Mouse (Mus musculus): ENCODE measurements around the gene Olfr593.

DNA sequence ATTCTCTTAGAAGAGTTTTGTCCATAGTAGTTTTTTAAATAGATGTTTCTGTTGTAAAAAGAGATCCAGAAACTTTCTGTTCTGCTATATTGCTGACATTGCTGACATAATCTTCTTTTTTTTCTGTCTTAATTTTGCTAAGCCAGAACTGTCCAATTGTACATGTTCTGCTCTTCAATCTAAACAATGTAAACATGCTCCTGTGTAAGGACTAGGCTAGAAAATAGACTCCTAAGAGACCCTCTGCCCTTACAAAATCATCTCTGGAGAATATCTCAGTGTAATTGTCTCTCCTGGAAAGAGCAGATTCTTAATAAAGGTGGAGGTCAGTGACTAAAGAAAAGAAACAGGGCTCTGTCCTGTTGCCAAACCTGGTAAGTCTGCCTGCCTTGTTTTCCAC lies 5.0 kb downstream of the Olfr593 start, which contains the start of gene Olfr594:
- TF ChIP-seq CTCF (conservative IDR thresholded peaks at IDR 0.05; ENCODE audit: low read length) (no peak), NANOG (IDR thresholded peaks at IDR 0.05; ENCODE audit: borderline replicate concordance, low read length) (no peak)
